Mouse (Mus musculus): ENCODE results near the gene Plppr5.

The Plppr5 gene

DNA sequence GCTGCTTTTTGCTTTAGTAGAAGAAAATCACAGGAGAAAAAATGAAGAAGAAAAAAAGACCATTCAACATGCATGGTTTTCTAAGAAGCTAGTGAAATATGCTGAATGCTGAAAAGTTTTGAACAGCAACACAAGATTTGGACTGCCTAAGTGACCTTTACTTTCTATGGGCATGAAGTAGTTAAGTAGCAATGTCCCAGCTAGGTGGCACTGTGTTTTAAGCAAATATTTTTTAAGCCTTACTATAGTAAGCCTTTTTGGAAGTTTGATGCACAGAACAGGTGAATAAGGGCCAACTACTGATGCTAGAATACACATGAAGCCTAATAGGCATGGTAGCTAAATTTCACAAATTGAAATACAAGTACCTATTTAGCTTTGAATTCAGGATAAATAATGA is 134.2 kb downstream of the Plppr5 start:
- DNase-seq: no peak

GRCm38 (mm10) chr3:117716534-117717280 is 142.1 kb downstream of the Plppr5 start:
- no peak for DNase-seq

- no peak for DNase-seq
Measured at GRCm38 (mm10) chr3:117723390-117723789, 148.8 kb downstream of the Plppr5 start.

GRCm38 (mm10) chr3:117724521-117724920 is 149.9 kb downstream of the Plppr5 start:
- DNase-seq: no peak

GRCm38 (mm10) chr3:117725501-117725900 is 150.9 kb downstream of the Plppr5 start:
- DNase-seq: no peak

GRCm38 (mm10) chr3:117728136-117728535 is 153.5 kb downstream of the Plppr5 start:
- DNase-seq: no peak

DNA sequence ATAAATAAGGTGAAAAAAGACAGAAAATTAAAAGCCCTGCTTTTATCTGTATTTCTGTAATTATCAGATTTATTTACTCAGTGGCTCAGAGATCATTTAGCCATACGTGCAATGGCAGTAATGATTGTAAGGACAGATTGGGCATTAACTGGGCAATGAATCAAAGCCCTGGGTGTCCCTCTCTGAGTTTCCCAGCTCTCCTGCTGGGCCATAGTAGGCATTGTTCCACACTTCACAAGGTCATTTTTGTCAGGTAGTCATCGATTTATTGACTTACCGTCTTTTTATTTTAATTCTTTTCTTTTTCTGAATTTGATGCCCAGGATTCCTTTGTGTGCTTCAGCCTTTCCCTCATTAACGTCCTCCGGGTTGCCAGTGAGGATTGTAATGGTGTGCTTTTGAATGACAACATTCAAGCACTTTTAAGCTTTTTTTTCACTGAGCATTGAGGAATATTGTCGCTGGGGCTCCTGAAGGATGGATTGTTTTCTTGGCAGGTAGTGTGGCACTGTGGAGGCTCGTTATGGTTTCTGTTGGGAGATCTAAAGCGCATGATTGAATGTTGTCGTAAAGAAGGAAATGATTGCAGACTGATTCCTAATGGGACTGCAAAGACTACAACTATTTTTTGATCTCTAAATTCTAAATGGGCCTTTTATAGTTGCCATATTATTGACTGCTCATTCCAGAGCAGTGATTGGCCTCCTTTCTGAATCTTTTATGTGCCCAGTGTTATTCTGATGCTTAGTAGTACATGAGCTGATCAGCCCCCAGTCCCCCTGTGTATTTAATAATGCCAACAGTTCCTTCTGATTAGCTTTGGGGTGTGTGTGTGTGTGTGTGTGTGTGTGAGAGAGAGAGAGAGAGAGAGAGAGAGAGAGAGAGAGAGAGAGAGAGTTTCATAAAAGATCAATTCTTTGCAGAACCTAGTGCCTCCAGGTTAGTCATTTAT is 154.8 kb downstream of the Plppr5 start:
- no peak for DNase-seq

- no peak for DNase-seq
Measured at GRCm38 (mm10) chr3:117731545-117731944, 156.9 kb downstream of the Plppr5 start.

DNA sequence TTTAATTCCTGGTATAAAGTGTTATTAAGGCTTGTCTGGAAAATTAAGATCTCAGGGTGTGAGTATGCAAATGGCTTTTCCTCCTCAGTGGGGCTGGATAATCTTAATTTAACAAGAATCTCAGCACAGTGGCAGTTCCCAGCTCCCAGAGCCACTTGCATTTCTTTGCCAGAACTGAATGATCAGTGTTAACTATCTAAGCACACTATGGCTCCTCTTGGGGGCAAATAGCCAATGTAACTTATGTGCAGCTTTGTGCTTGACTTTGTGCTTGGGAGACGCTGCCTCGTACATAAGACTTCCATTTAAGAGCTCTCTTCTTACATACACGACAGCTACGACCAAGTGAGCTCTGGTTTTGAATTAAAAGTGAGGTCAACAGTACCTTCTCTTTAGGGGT is 158.0 kb downstream of the Plppr5 start:
- DNase-seq: no peak

Data from kidney, postnatal 4 days (tissue).